In genomic region chr11:114016889-114017392, GRCm38 (mm10) we compare ENCODE assay signal across 8 mouse cellular contexts. TPM values are rescaled to one million over a fixed set of nuclear protein-coding genes. Genes with fewer than 3 reads are reported as not detected.
DNase-seq lines count a peak whose midpoint lies in the region; ATAC-seq and TF ChIP-seq lines count a peak whose summit lies in the region.
"Had no signal": no experiment of that assay in that cellular context is flagged by ENCODE, and none has a peak within 500 bp of the region (broad histone marks: within the 10 kb centered on the region; RNA-seq: fewer than 3 reads in every experiment).

No protein-coding gene starts in this region.

- no peak overlapping the region for H3K9ac ChIP-seq in kidney, postnatal 0 days (ENCODE audit: low read depth, low read length)
- H3K9ac ChIP-seq in embryonic facial prominence, embryonic 12.5 days: no peak overlapping the region
- no peak overlapping the region for H3K9ac ChIP-seq in neural tube, embryonic 15.5 days (replicated peaks)

- H3K4me3 ChIP-seq in kidney, postnatal 0 days (replicated peaks; ENCODE audit: low read depth, low read length): no peak overlapping the region
- no peak overlapping the region for H3K4me3 ChIP-seq in embryonic facial prominence, embryonic 12.5 days
- no peak overlapping the region for H3K4me3 ChIP-seq in neural tube, embryonic 15.5 days (replicated peaks)

- H3K4me2 ChIP-seq in kidney, postnatal 0 days (ENCODE audit: low read length): no peak overlapping the region
- H3K4me2 ChIP-seq in embryonic facial prominence, embryonic 12.5 days (replicated peaks): no peak overlapping the region
- no peak overlapping the region for H3K4me2 ChIP-seq in neural tube, embryonic 15.5 days
- H3K4me2 ChIP-seq: liver, embryonic 11.5 days had no signal

- peaks cover 10% of the 10 kb centered on the region for H3K4me1 ChIP-seq in kidney, postnatal 0 days (replicated peaks; ENCODE audit: insufficient read depth, low read length)
- H3K4me1 ChIP-seq in embryonic facial prominence, embryonic 12.5 days: peaks cover 33% of the 10 kb centered on the region
- peaks cover 53% of the 10 kb centered on the region for H3K4me1 ChIP-seq in neural tube, embryonic 15.5 days

- H3K36me3 ChIP-seq in kidney, postnatal 0 days (ENCODE audit: insufficient read depth, low read length): no peaks in the 10 kb centered on the region
- H3K36me3 ChIP-seq in embryonic facial prominence, embryonic 12.5 days: no peaks in the 10 kb centered on the region
- H3K36me3 ChIP-seq in neural tube, embryonic 15.5 days: no peaks in the 10 kb centered on the region

- no peaks in the 10 kb centered on the region for H3K27me3 ChIP-seq in kidney, postnatal 0 days (ENCODE audit: insufficient read depth, low read length)
- H3K27me3 ChIP-seq in embryonic facial prominence, embryonic 12.5 days: peaks cover 10% of the 10 kb centered on the region; the same call in 1 of the 2 replicates
- 0 out of 2 replicates have a peak, but pooled peaks cover 6% of the 10 kb centered on the region for H3K27me3 ChIP-seq in neural tube, embryonic 15.5 days (replicated peaks)

- WGBS in kidney, postnatal 0 days: 19% methylated on average over 14 of the region's 14 CpGs
- 16% methylated on average over 14 of the region's 14 CpGs for WGBS in embryonic facial prominence, embryonic 12.5 days
- WGBS in neural tube, embryonic 15.5 days: 12% methylated on average over 14 of the region's 14 CpGs

- no peak for TF ChIP-seq CTCF in kidney, postnatal 0 days (IDR thresholded peaks at IDR 0.05; ENCODE audit: low read depth)

- no peak overlapping the region for H3K27ac ChIP-seq in kidney, postnatal 0 days
- 0 out of 2 replicates have a peak overlapping the region, but pooled peaks have one; percentile 3 for H3K27ac ChIP-seq in embryonic facial prominence, embryonic 12.5 days
- H3K27ac ChIP-seq in neural tube, embryonic 15.5 days (replicated peaks): peak overlapping the region; percentile 33; the same call in 1 of the 2 replicates

- H3K9me3 ChIP-seq in kidney, postnatal 0 days (replicated peaks; ENCODE audit: low read length): no peaks in the 10 kb centered on the region
- H3K9me3 ChIP-seq in embryonic facial prominence, embryonic 12.5 days: no peaks in the 10 kb centered on the region
- H3K9me3 ChIP-seq in neural tube, embryonic 15.5 days (replicated peaks): no peaks in the 10 kb centered on the region

- ATAC-seq in kidney, postnatal 0 days (replicated peaks; ENCODE audit: low FRiP score, low read depth): no peak
- no peak; the same call in 1 of the 2 replicates for ATAC-seq in embryonic facial prominence, embryonic 12.5 days (ENCODE audit: insufficient number of reproducible peaks, insufficient read depth, low FRiP score, low TSS enrichment)
- no peak for ATAC-seq in neural tube, embryonic 15.5 days (ENCODE audit: low FRiP score)

- peak; percentile 60 for DNase-seq in kidney, postnatal 0 days (ENCODE audit: low spot score)
- DNase-seq in kidney, adult 18-20 months: no peak
- peak; percentile 31 for DNase-seq in kidney, postnatal 10 days
- DNase-seq in liver: no peak
- no peak for DNase-seq in lung, postnatal 25 days (ENCODE audit: low spot score)

RNA-seq across cellular contexts. Expression of gene Sdk2, which starts 49.9 kb away (rescaled TPM):
- polyA plus RNA-seq in kidney, postnatal 0 days (2015; fragmentation: Nextera tagmentation; extraction: Ambion mirVana): 1.6 and 2.2 TPM in 2 replicates
- polyA plus RNA-seq in embryonic facial prominence, embryonic 12.5 days (2016; fragmentation: Nextera tagmentation; extraction: Ambion mirVana): 3.7 and 3.8 TPM in 2 replicates
- polyA plus RNA-seq in neural tube, embryonic 15.5 days (2015; fragmentation: Nextera tagmentation; extraction: Ambion mirVana): 3.7 and 4.6 TPM in 2 replicates

Comparison
In these comparisons a context has a peak if more than half of its experiments do, and no peak if none do; other contexts are left out.
1. DNase-seq: peak in kidney, postnatal 0 days (single experiment) and kidney, postnatal 10 days (single experiment); none in kidney, adult 18-20 months (single experiment), liver (single experiment) and lung, postnatal 25 days (single experiment).